Mouse (Mus musculus) kidney, adult 10 weeks (tissue): ENCODE data around the gene Cdkn2b. TPM values are rescaled to one million over a fixed set of nuclear protein-coding genes. Genes with fewer than 3 reads are reported as not detected.

ENCODE experiments used
- polyA plus RNA-seq: library from polyadenylated mRNA; stranded (reverse); fragments of 350-450 nt; fragmentation: Illumina TruSeq; extraction: RNeasy Lipid Tissue Mini Kit (QIAGEN cat#74804); gene quantifications from one replicate; pipeline ENCODE4 v1.2.3, GENCODE M21; 2014; ENCODE audit warnings: low read depth, low replicate concordance

The Cdkn2b gene
- 5.2 TPM for polyA plus RNA-seq

DNA sequence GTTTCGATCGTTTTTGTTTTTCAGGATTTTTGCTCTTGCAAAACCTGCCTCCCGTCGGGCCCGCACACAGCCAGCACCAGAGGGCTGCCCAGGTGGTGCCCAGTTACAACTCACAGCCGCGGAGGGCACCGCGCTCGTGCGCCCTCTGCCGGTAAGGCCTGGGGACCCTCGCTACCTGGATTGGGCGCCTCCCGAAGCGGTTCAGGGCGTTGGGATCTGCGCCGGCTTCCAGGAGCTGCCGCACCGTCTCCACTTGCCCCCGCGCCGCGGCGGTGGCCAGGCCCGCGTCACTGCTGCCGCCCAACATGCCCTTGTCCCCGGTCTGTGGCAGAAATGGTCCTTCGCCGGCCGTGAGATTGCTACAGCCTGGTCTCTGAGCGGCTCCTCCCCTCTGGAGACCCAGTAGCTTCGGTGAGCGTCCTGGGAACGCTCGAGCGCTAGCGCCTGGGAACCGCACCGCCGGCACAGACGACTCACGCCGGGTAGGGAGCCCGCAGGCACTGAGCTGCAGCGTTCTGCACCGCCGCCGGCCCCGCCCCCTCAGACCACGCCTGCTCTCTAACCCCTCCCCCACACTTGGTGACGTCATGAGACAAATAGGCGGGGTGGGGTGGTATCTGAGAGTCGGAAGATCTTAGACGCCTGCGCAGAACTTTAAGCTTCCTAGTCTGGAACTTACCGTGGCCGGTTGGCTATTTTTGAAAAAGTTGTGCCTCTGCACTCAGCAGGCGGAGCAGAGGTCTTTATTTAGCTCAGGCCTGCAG, at the start of gene Cdkn2b:
Gene Cdkn2b, minus strand, starts transcription at position 549 of the 764 bp plus-strand sequence.

GRCm38 (mm10) chr4:89294486-89295440, 16.1 kb downstream of the Cdkn2b start, which contains the start of gene Cdkn2a:
TSS of gene Cdkn2a (minus strand) at chr4:89294653.

Other genes with a start within 250 kb of the Cdkn2b start
- 52.0 TPM for gene Mtap, start 173.9 kb downstream of the Cdkn2b start, polyA plus RNA-seq
- gene Cdkn2a, start 16.4 kb downstream of the Cdkn2b start, polyA plus RNA-seq = not detected